Mouse (Mus musculus) thymus, postnatal 10 days (tissue): Measurements from ENCODE around the gene Sebox.

ENCODE experiments used
- DNase-seq, 2 experiments: peaks; one replicate each; pipeline ENCODE4 v3.0.0; 2021; ENCODE audit warnings: low spot score in 2 of 2

The Sebox gene

DNA sequence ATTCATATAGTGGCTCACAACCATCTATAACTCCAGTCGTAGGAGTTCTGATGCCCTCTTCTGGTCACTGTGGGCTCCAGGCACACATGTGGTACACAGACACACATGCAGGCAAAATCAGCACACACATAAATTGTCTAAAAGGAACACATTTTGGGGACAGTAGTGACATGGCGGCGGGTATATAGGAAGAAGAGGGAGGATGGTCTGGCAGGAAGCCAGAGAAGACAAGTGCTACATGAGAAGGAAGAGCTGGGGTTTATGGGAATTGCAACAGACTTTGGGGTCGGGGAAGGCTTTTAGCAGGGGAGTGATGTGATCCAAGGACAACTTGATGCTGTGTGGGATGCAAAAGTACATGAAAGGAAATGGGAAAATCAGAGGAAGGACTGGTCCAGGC lies 31.3 kb downstream of the Sebox start:
- DNase-seq = no peak

DNA sequence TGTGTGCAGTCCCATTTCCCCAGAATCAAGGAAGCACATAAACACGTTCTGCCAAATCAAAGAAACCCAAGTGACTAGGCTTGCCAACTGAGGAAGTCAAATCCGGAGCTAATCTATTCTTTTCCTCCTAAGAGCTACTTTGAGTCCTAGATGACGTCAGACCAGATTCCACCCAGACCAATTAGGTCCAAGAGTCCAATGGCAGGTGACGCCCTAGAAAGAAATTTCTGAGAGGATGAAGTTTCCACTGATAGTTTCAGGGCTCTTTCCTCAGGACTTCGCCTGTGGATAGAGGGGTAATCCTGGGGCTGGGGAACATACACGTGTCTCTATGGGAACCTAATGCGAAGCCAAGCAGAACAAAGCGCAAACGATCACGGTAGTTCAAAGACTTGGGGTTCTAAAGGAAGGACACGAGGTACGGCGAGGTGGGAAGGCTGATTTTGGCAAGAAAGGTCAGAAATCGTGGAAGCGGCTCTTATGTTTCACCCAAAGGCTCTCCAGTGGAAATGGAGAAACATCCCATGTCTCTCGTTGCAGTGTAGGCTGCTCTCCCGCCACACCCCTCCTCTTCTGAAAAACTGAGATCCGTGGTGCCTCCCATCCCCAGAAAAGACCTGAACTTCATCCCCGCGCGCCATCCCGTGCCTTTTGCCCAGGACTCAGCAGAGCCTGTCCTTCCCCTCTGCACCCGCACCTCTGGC lies 32.3 kb downstream of the Sebox start:
- DNase-seq = peak in 1 of 2 experiments; percentile 14

DNA sequence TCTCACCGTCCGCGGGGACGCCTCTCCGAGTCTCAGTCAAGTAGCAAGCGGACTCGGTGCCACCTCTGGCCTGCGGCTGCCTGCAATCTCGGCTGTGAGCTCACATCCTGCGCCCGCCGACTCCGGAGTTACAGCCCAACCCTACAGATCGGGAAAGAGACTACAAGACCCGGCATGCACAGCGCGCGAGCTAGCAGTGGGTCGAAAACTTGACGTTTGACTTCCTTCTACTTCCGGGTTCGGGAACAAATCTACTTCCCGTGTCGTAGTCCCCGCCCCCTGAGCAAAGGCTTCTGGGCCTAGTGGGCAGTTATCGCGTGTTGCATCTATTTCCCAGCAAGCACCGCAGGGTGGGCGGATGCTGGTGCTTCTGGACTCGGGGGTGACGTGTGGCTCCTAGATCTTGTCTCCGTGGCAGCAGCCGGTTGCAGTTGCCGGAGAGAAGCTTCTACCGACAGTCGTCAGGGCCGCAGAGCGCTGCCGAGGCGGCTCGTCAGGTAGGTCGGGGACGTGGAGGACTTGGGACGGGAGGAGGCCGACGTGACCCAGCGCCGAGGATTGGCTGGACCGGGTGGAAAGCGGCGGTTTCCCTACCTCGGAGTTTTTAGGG lies 32.9 kb downstream of the Sebox start, which contains the start of the genes Tnfaip1 and Ift20:
TSS of gene Tnfaip1 (minus strand) at position 253 of the 610 bp plus-strand sequence.
TSS of gene Ift20 (plus strand) at position 282 of the 610 bp plus-strand sequence.
- DNase-seq = peak; percentile 96 to 98

DNA sequence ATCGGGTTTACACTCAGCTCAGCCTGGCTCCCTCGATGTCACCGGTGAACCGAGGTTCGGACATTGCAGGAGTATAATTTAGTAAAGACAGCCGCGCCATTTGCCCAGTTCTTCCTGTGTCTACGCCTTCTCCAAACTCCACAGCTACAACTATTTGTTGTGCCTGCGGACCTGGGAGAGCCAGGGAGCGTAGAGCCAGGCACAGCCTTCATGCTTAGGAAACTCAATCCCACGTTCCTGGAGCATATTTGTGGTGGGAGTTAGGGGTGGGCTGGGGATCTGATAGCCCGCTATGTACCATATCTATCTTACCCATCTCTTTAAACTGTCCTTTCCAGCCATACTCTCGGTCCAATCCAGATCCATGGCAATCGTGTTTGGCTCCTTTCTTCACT lies 33.4 kb downstream of the Sebox start:
- no peak for DNase-seq

DNA sequence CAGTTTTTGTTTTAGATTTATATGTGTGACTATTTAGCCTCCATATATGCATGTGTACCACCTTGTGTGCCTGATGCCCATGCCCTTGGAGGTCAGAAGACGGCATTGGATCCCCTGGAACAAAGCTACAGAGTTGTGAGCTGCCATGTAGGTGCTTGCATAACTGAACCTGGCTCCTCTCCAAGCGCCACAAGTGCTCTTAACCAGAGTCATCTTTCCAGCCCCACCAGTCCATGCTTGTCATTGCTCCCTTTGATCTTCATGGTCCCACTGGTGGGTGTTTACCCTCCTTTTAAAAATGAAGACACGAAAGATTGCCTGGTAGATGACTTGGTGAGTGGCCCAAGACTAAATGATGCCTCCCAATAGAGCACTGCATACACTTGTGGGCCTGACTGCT lies 37.1 kb downstream of the Sebox start:
- no peak for DNase-seq

DNA sequence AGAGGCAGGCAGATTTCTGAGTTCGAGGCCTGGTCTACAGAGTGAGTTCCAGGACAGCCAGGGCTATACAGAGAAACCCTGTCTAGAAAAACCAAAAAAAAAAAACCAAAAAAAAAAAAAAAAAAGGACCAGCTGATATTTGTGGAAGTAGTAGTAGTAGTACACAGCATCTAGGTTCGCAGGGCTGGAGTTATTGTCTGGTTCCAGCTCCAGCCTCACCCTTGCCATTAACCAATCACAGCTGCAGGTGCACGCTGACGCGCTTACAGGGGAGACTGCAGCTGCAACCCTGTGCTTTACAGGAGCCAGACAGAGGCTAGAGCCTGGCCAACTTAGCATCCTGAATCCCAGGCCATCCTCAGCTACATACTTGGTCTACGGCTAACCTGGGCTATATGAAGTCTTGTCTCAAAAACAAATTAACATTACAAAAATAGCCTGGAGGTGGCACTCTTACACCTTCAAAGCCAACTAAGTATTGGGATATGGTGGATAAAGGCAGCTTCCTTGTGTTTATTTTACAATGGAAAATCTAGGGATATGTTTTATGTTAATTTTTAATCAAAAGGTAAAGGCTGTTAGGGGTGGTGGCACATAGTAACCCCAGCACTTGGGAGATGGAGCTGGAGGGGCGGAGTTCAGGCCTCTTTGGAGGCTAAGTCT lies 41.3 kb downstream of the Sebox start:
- DNase-seq = no peak

DNA sequence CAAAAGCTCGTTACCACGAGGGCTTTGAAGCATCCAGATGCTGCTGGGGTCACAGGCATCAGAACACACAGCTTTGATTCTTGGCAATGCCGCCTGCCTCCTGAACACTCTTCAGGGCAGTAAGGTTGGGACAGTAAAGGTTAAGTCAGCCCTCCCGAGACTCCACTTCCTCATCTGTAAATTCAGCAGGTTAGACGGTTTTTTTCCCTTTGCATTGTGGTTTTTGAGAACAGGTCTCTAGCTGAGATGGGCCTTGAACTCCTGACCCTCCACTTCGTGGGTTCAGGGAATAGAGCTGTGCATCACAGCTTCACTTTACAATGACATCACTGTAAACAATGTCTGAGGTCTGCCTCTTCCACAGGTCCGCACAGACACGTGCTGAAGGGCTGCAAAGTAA lies 41.9 kb downstream of the Sebox start:
- DNase-seq = no peak

DNA sequence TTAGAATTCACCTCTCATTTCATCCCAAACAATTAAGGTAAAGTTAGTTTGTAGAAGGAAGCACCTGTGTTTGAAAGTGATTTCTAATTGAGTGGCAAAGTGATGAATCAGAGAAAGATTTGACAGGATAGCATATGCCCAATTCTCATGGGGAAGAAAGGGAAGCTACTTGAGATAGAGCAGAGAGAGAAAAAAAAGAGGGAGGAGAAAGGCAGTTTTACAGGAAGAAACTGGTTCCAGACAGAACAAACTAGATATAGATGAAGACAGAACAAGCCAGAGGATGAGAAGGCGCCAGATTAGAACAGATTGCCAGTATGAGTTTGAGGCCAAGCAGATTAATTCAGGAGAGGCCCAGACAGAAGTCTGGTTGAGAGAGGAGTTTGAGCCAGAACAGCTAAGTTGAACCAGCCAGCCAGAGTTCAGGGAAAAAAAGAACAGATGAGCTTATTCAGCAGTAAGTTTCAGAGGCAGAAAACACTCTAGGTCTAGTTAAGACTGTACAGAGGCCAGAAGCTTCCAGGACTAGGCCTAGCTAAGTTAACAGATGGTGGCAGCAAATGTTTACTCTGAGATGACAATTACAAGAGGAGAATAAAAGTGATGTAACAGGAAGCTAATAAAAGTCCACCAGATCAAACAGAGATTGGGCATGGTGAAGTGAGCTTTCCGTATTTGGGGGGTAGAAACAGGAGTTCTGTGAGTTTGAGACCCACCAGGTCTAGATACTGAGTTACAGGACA lies 44.6 kb downstream of the Sebox start:
- DNase-seq = no peak

DNA sequence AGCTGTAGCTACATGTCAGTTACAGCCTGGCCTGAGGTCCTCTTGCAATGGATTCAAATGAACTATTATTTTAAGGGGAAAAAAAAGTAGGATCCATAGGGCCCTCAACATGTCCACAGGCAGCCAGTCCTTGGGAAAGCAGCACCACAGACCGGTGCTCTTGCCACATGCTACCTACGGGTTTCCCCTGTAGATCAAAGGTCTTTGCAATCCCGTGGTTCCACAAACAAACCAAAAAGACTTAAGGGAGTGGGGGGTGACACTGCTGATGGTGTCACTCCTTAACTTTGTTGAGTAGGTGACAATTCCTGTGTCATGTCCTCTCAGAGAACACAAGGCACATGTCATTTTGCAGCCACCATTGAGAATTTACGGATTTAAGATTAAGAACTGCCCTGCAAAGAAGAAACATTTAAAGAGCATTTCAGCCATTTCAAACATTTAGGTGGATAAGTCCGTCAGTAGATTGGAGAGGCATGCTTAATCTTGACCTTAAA lies 46.3 kb downstream of the Sebox start:
- no peak for DNase-seq

DNA sequence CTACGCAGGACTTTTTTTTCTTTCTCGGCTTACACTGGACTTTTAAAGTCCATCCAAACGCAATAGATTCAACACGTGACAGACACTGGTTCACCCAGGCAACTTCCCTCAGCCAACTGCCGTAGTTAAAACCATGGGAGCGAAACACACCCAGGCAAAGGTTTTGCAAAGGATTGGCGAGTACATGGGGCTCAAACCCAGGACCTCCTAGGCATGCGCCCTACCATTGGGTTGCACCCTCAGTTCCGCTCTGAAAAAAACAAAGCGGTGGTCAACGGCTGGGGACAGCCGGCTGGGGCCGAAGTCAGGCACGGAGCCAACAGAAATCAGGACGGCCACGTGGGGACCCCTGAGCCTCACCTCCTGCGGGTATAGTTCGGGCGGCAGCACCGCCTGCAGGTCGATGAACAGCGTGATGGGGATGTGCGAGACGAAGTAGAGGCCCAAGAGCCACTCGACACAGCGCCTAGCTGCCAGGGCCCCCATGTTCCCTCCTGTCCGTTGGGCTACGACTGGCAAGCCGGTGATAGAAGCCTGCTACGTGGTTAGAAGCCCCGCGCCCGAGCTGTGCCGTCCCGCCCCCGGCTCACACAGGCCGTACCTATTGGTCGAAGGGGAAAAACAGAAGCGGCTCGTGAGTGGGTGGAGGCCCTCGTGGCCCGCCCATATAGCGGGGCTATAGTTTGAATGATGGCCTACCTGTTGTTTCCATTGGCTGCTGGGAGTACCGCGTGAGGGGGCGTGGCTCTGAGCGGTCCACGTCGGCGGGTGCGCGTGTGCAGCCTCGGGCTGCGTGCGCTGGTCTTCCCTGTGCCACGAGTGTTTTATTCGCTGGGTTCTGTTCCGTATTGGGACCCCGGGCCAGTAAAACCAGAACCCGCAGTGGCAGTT lies 47.2 kb downstream of the Sebox start, which contains the start of gene Tmem97:
TSS of gene Tmem97 (minus strand) at position 610 of the 891 bp plus-strand sequence.
- DNase-seq = peak; percentile 92 to 95

DNA sequence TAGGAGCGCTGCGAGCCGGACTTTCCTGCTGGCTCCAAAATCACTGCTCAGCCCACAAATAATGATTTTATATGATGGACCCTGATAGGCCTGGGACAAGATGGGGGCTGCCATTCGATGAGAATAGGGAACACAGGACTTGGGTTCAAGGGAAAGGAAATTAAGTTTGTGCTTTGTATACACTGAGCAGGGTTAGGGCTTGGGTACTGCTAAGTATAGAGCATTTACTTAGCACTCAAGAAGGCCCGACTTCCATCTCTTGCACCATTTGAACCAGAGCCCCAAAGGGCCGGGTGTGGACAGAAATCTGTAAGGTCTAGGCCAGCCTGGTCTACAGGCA lies 47.8 kb downstream of the Sebox start:
- DNase-seq = no peak
